Mouse (Mus musculus) kidney, postnatal 0 days (tissue): ENCODE measurements at regions not wholly inside any gene's neighbourhood (a gene's known extent, or its start where the extent isn't known, plus 50 kb on each side); places are given as distances from the start of the nearest gene placed in this dataset.

ENCODE experiments used
- ATAC-seq: fragments of 200-750 bp; cut with Nextera tagmentation; replicated peaks from 2 replicates; pipeline ENCODE4 v1.8.0; 2017; ENCODE audit warnings: low read depth, moderate number of reproducible peaks, moderate TSS enrichment, moderate library complexity; ENCODE audit not compliant: low FRiP score
- DNase-seq: peaks from one replicate; pipeline ENCODE4 v3.0.0-alpha.2; 2016; ENCODE audit warnings: low spot score
- H3K27ac ChIP-seq: fragments of 300-500 bp; sonication (generic); 2 replicates; pipeline ENCODE4 v1.5.1; 2014; ENCODE audit warnings: mild to moderate bottlenecking
- H3K27me3 ChIP-seq: fragments of 300-500 bp; sonication (generic); 2 replicates; pipeline ENCODE4 v1.6.1; 2014; ENCODE audit warnings: low read length, mixed read lengths; ENCODE audit not compliant: insufficient read depth
- H3K36me3 ChIP-seq: fragments of 300-500 bp; sonication (generic); 2 replicates; pipeline ENCODE4 v1.6.1; 2014; ENCODE audit warnings: low read length, mixed read lengths; ENCODE audit not compliant: insufficient read depth
- H3K4me1 ChIP-seq: fragments of 300-500 bp; sonication (generic); replicated peaks from 2 replicates; pipeline ENCODE4 v1.6.1; 2014; ENCODE audit warnings: antibody characterized with exemption, low read length, mixed read lengths; ENCODE audit not compliant: insufficient read depth
- H3K4me2 ChIP-seq: fragments of 300-500 bp; sonication (generic); 2 replicates; pipeline ENCODE4 v1.6.1; 2014; ENCODE audit warnings: mild to moderate bottlenecking, low read length, moderate library complexity, mixed read lengths
- H3K4me3 ChIP-seq: fragments of 300-500 bp; sonication (generic); replicated peaks from 2 replicates; pipeline ENCODE4 v1.5.1; 2014; ENCODE audit warnings: low read depth, low read length
- H3K9ac ChIP-seq: fragments of 300-500 bp; sonication (generic); 2 replicates; pipeline ENCODE4 v1.6.1; 2014; ENCODE audit warnings: low read depth, low read length
- H3K9me3 ChIP-seq: fragments of 300-500 bp; sonication (generic); replicated peaks from 2 replicates; pipeline ENCODE4 v1.6.1; 2016; ENCODE audit warnings: low read length, inconsistent platforms, mixed read lengths
- CTCF ChIP-seq: IDR thresholded peaks from 2 replicates; pipeline ENCODE4 v1.5.1; 2016; ENCODE audit warnings: antibody characterized with exemption, low read depth, mild to moderate bottlenecking, moderate library complexity
- WGBS: fragments of 180-500 bp; shearing (Covaris S2); extraction: QIAGEN DNeasy Blood & Tissue Kit; methylation state at CpG from one replicate; pipeline ENCODE4 v1.1.7; 2014; 5-methylcytosine and 5-hydroxymethylcytosine counted together

DNA sequence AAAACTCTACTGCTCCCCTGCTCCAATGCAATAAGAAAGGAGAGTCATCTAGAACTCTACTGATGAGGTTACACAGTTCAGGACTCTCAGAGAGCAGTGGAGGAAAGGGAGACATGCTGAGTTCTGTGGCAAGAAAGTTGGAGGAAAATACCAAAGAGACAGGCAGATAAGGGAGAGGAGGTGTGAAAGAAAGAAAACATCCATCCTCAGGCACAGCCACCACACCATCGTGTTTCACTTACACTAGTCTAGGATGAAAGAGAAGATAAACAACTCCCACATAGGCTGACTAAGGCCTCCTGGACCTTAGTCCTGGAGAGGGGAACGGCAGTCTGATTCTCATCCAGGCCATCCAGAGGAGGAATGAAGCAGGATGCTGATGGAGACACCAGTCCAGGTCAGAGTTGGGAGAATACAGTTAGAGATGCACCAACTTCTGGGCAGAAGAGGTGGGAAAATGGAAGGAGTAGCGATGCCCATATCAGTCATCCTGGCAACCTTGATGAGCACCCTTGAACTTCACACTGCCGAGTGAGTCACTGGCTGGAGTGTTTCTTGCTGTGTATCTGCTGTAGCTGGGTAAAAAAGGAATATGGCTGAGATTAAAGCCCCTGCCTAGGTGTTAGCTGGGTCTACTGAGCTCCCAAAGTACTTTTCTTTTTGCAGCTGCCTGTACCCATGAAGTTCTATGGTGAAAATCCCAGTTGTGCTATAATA, 91.9 kb downstream of the Rdh14 start:
- H3K4me2 ChIP-seq: no peak overlapping the region
- no peaks in the 10 kb centered on the region for H3K27me3 ChIP-seq
- no peak overlapping the region for H3K27ac ChIP-seq
- H3K36me3 ChIP-seq: no peaks in the 10 kb centered on the region
- H3K9ac ChIP-seq: no peak overlapping the region
- no peak overlapping the region for H3K4me3 ChIP-seq
- no peak for DNase-seq
- ATAC-seq: no peak
- no peaks in the 10 kb centered on the region for H3K9me3 ChIP-seq
- no peaks in the 10 kb centered on the region for H3K4me1 ChIP-seq
- WGBS: 54% methylated on average over 4 of the region's 4 CpGs
- TF ChIP-seq CTCF: no peak

DNA sequence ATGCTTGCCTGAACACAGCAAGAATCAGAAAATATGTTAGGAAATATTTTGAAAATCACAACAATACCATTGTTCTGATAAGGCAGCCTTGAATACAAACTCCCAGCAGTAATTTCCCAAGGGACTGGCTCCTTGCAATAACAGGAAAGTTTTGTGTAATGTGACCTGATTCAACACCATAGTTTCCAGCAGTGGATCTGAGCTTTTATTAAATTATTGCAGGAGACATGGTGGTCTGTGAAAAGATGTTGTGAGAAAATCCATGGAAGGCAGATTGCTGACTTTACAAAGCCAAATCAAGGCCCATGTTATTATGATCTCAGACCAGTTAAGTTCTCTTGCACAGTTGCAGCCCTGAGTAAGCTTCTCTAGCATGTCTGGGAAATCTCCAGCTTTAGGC, 116.1 kb downstream of the Rdh14 start:
- no peak for ATAC-seq
- no peaks in the 10 kb centered on the region for H3K27me3 ChIP-seq
- H3K4me3 ChIP-seq: no peak overlapping the region
- H3K4me2 ChIP-seq: no peak overlapping the region
- no peak overlapping the region for H3K27ac ChIP-seq
- DNase-seq: no peak
- no peaks in the 10 kb centered on the region for H3K9me3 ChIP-seq
- no peak for TF ChIP-seq CTCF
- H3K36me3 ChIP-seq: no peaks in the 10 kb centered on the region
- no peak overlapping the region for H3K9ac ChIP-seq
- no peaks in the 10 kb centered on the region for H3K4me1 ChIP-seq

GRCm38 (mm10) chr12:10513526-10513925, 123.0 kb downstream of the Rdh14 start:
- ATAC-seq (no peak), DNase-seq (peak; percentile 21)
- Histone ChIP-seq H3K27me3 (no peaks in the 10 kb centered on the region), H3K4me3 (no peak overlapping the region), H3K4me1 (no peaks in the 10 kb centered on the region), H3K4me2 (no peak overlapping the region), H3K9ac (no peak overlapping the region), H3K9me3 (no peaks in the 10 kb centered on the region), H3K27ac (no peak overlapping the region), H3K36me3 (no peaks in the 10 kb centered on the region)
- WGBS: 43% methylated on average over 5 of the region's 5 CpGs
- no peak for TF ChIP-seq CTCF

DNA sequence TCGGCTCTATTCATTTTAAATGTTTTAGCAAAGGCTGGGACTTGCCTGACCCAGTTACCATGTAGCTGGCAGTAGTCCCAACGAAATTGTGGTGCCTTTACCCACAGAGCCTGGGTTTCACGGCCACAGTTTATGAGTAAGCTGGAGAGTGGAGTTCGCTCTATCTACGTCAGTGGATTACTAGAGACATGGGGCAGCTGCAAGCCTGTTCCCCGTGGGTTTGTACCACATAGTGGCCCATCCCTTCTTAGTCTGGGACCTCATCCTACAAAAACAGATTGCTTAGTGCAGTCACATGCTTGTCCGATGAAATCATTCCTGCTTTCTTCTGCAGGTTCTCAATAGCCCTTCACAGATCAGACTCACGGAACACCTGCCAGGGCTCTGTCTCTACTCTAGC, 123.7 kb downstream of the Rdh14 start:
- Histone ChIP-seq H3K36me3 (no peaks in the 10 kb centered on the region), H3K27ac (no peak overlapping the region), H3K4me3 (no peak overlapping the region), H3K4me1 (no peaks in the 10 kb centered on the region), H3K9me3 (no peaks in the 10 kb centered on the region), H3K4me2 (peak overlapping the region; percentile 34), H3K9ac (no peak overlapping the region), H3K27me3 (no peaks in the 10 kb centered on the region)
- WGBS: 68% methylated on average over 8 of the region's 8 CpGs
- DNase-seq: peak; percentile 61
- TF ChIP-seq CTCF: no peak
- no peak; the same call in 1 of the 2 replicates for ATAC-seq

DNA sequence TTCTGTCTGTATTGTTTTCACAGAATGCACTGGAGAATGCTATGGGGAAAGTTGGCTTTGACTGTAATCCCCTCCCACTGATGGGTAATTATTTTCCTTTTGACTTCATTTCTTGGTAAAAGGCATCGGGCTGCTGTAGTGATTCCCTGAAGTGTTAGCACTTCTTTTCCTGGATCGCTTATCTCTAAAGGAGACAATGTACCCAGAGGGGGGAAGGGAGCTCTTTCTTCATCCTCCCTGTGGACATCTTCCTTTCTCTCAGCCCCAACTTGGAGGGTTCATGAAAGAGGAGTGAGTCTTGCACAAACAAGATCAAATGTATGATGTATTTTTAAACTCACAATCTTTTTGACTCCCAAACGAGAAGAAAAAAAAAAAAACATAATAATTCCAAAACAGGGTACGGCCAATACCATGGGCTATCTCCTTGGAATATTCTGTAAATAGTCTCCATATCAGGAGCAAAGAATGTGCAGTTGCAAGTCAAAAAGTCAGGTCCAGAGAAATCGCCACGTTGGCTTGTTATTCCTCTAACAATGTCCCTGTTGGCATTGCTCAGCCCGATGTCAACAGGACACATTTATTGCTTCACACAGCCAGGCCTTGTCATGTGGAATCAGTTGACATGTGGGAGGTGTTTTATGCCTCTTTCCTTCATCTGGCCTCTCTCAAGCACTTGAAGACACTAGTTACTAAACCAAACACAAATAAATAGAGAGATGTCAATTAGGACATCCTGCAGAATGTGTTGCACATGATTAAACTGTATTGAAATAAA, 134.1 kb downstream of the Rdh14 start:
- no peak overlapping the region for H3K4me2 ChIP-seq
- WGBS: 22% methylated on average over 7 of the region's 7 CpGs
- no peaks in the 10 kb centered on the region for H3K9me3 ChIP-seq
- H3K4me3 ChIP-seq: no peak overlapping the region
- H3K36me3 ChIP-seq: no peaks in the 10 kb centered on the region
- H3K27me3 ChIP-seq: no peaks in the 10 kb centered on the region
- no peak overlapping the region for H3K27ac ChIP-seq
- peak; percentile 73 for DNase-seq
- peak; percentile 54; the same call in 1 of the 2 replicates for ATAC-seq
- no peaks in the 10 kb centered on the region for H3K4me1 ChIP-seq
- no peak overlapping the region for H3K9ac ChIP-seq
- no peak for TF ChIP-seq CTCF

DNA sequence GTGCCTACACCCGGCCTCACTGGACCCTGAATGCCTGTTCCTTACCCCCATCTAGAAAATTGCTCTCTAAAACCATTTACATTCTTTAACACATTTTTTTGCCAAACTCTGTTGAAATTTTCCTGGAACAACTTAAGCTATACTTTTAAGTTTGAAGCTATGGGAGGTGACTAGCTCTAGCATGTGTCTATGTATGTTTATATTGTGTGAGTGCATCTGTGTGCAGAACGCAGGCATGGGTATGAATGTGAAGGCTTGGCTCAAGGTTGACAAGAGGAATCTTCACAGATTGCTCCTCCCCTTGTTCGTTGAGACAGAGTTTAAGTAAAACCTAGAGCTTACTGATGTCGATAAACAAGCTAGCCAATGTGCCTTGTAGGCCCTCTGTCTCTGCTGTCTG, 135.4 kb downstream of the Rdh14 start:
- Histone ChIP-seq H3K27me3 (no peaks in the 10 kb centered on the region), H3K9me3 (no peaks in the 10 kb centered on the region), H3K4me1 (no peaks in the 10 kb centered on the region), H3K4me2 (no peak overlapping the region), H3K9ac (no peak overlapping the region), H3K4me3 (no peak overlapping the region), H3K27ac (no peak overlapping the region), H3K36me3 (no peaks in the 10 kb centered on the region)
- 83% methylated on average over 4 of the region's 4 CpGs for WGBS
- no peak for ATAC-seq
- no peak for TF ChIP-seq CTCF
- DNase-seq: no peak
